In genomic region chr4:100478592-100479321, GRCm38 (mm10) we compare ENCODE assay signal across 8 mouse cellular contexts. TPM values are rescaled to one million over a fixed set of nuclear protein-coding genes. Genes with fewer than 3 reads are reported as not detected.
DNase-seq lines count a peak whose midpoint lies in the region; ATAC-seq and TF ChIP-seq lines count a peak whose summit lies in the region.

Gene Ube2u (plus strand): TSS chr4:100478849.

- ATAC-seq in heart, embryonic 12.5 days (ENCODE audit: insufficient number of reproducible peaks, low FRiP score): peak; percentile 55; the same call in 1 of the 2 replicates
- peak; percentile 88 for ATAC-seq in kidney, embryonic 15.5 days (replicated peaks; ENCODE audit: low FRiP score)
- ATAC-seq in limb, embryonic 14.5 days (ENCODE audit: low FRiP score, low read depth): peak; percentile 68; the same call in 1 of the 2 replicates
- peak; percentile 98 for ATAC-seq in midbrain, embryonic 15.5 days (replicated peaks)
- no peak for ATAC-seq in granulocyte monocyte progenitor cell, adult 5-6 weeks (replicated peaks; ENCODE audit: poor library complexity, severe bottlenecking)

- H3K4me2 ChIP-seq in heart, embryonic 12.5 days: peak within 1 kb of the TSS; percentile 39; the same call in 1 of the 2 replicates
- H3K4me2 ChIP-seq in kidney, embryonic 15.5 days: peak within 1 kb of the TSS; percentile 57
- peak within 1 kb of the TSS; percentile 31 for H3K4me2 ChIP-seq in limb, embryonic 14.5 days (replicated peaks; ENCODE audit: low read depth, low read length, severe bottlenecking)
- peak within 1 kb of the TSS; percentile 47 for H3K4me2 ChIP-seq in midbrain, embryonic 15.5 days

- DNase-seq in adrenal gland, adult 2 months: peak; percentile 82
- peak; percentile 85 for DNase-seq in embryo, embryonic 11 days
- peak; percentile 80 for DNase-seq in limb, embryonic 14.5 days (ENCODE audit: low spot score)
- peak; percentile 87 for DNase-seq in yolk sac, embryonic 10.5 days (ENCODE audit: low spot score)

- H3K4me1 ChIP-seq in heart, embryonic 12.5 days (replicated peaks): no peaks in the 10 kb centered on the region
- H3K4me1 ChIP-seq in kidney, embryonic 15.5 days: peaks cover 10% of the 10 kb centered on the region
- H3K4me1 ChIP-seq in limb, embryonic 14.5 days (ENCODE audit: control insufficient read depth, insufficient read depth, low read length): 0 out of 2 replicates have a peak, but pooled peaks cover 3% of the 10 kb centered on the region
- peaks cover 12% of the 10 kb centered on the region for H3K4me1 ChIP-seq in midbrain, embryonic 15.5 days

- peak within 1 kb of the TSS; percentile 7; the same call in 1 of the 2 replicates for H3K4me3 ChIP-seq in heart, embryonic 12.5 days
- H3K4me3 ChIP-seq in kidney, embryonic 15.5 days (replicated peaks): peak within 1 kb of the TSS; percentile 39
- H3K4me3 ChIP-seq in limb, embryonic 14.5 days (replicated peaks; ENCODE audit: low read length): 0 out of 2 replicates have a peak within 1 kb of the TSS, but pooled peaks have one; percentile 13
- H3K4me3 ChIP-seq in midbrain, embryonic 15.5 days: peak within 1 kb of the TSS; percentile 26

- no peak for TF ChIP-seq POLR2A in limb, embryonic 14.5 days (IDR thresholded peaks at IDR 0.05; ENCODE audit: borderline replicate concordance, extremely low read depth, insufficient read depth, insufficient read length)

- no peaks in the 10 kb centered on the region for H3K27me3 ChIP-seq in heart, embryonic 12.5 days (replicated peaks)
- H3K27me3 ChIP-seq in kidney, embryonic 15.5 days: no peaks in the 10 kb centered on the region
- H3K27me3 ChIP-seq in limb, embryonic 14.5 days (ENCODE audit: control insufficient read depth, insufficient read depth, low read length): no peaks in the 10 kb centered on the region
- no peaks in the 10 kb centered on the region for H3K27me3 ChIP-seq in midbrain, embryonic 15.5 days (replicated peaks)

- WGBS in heart, embryonic 12.5 days: 34% methylated on average over 15 of the region's 15 CpGs
- 22% methylated on average over 15 of the region's 15 CpGs for WGBS in kidney, embryonic 15.5 days
- 34% methylated on average over 15 of the region's 15 CpGs for WGBS in limb, embryonic 14.5 days
- 19% methylated on average over 15 of the region's 15 CpGs for WGBS in midbrain, embryonic 15.5 days

- no peaks in the 10 kb centered on the region for H3K36me3 ChIP-seq in heart, embryonic 12.5 days
- no peaks in the 10 kb centered on the region for H3K36me3 ChIP-seq in kidney, embryonic 15.5 days
- H3K36me3 ChIP-seq in limb, embryonic 14.5 days (ENCODE audit: control insufficient read depth, insufficient read depth, low read length): no peaks in the 10 kb centered on the region
- no peaks in the 10 kb centered on the region for H3K36me3 ChIP-seq in midbrain, embryonic 15.5 days (replicated peaks)

- H3K9me3 ChIP-seq in heart, embryonic 12.5 days (replicated peaks): no peaks in the 10 kb centered on the region
- H3K9me3 ChIP-seq in kidney, embryonic 15.5 days (replicated peaks): no peaks in the 10 kb centered on the region
- no peaks in the 10 kb centered on the region for H3K9me3 ChIP-seq in limb, embryonic 14.5 days (ENCODE audit: control insufficient read depth, low read length)
- no peaks in the 10 kb centered on the region for H3K9me3 ChIP-seq in midbrain, embryonic 15.5 days

- no peak within 1 kb of the TSS for H3K9ac ChIP-seq in heart, embryonic 12.5 days
- no peak within 1 kb of the TSS for H3K9ac ChIP-seq in kidney, embryonic 15.5 days
- no peak within 1 kb of the TSS for H3K9ac ChIP-seq in limb, embryonic 14.5 days (ENCODE audit: low read depth, low read length, severe bottlenecking)
- no peak within 1 kb of the TSS for H3K9ac ChIP-seq in midbrain, embryonic 15.5 days

- H3K27ac ChIP-seq in heart, embryonic 12.5 days (ENCODE audit: poor library complexity, severe bottlenecking): no peak within 1 kb of the TSS
- no peak within 1 kb of the TSS for H3K27ac ChIP-seq in kidney, embryonic 15.5 days
- no peak within 1 kb of the TSS for H3K27ac ChIP-seq in limb, embryonic 14.5 days (replicated peaks; ENCODE audit: low read depth, low read length)
- H3K27ac ChIP-seq in midbrain, embryonic 15.5 days: no peak within 1 kb of the TSS

RNA-seq across cellular contexts. Expression of gene Ube2u, which starts in this region (rescaled TPM):
- under 1 TPM; 0.17 to 0.37 TPM for total RNA-seq in adrenal gland, adult 2 months (2021)
- not detected in 2 replicates for polyA plus RNA-seq in adrenal gland, adult 2 months (2012; rRNA removed)
- polyA plus RNA-seq in heart, embryonic 12.5 days (2016; fragmentation: Nextera tagmentation; extraction: Ambion mirVana): 0.10 and 0.21 TPM in 2 replicates
- 0.68 and 1.8 TPM in 2 replicates for polyA plus RNA-seq in kidney, embryonic 15.5 days (2015; fragmentation: Nextera tagmentation; extraction: Ambion mirVana)
- polyA plus RNA-seq in limb, embryonic 14.5 days (2012; rRNA removed): 0.04 and 0.10 TPM in 2 replicates
- polyA plus RNA-seq in limb, embryonic 14.5 days (2014; fragmentation: Nextera tagmentation; extraction: Ambion mirVana): not detected in 2 replicates
- polyA plus RNA-seq in midbrain, embryonic 15.5 days (2015; fragmentation: Nextera tagmentation; extraction: Ambion mirVana): 0.29 and 0.63 TPM in 2 replicates
- not detected in 2 replicates for total RNA-seq in granulocyte monocyte progenitor cell, adult 5-6 weeks (2014; fragmentation: Nextera tagmentation)
- not detected in 2 replicates for total RNA-seq in granulocyte monocyte progenitor cell, adult 5-6 weeks (2017)

Comparison
In these comparisons a context has a peak if more than half of its experiments do, and no peak if none do; other contexts are left out.
1. Peak in DNase-seq in adrenal gland, adult 2 months; RNA of the gene not detected or under 1 TPM.
2. Peak in ATAC-seq, H3K4me3 ChIP-seq and H3K4me2 ChIP-seq in heart, embryonic 12.5 days; RNA of the gene not detected or under 1 TPM.
3. Peak in DNase-seq, ATAC-seq, H3K4me3 ChIP-seq and H3K4me2 ChIP-seq in limb, embryonic 14.5 days; RNA of the gene not detected or under 1 TPM.
4. Peak in ATAC-seq, H3K4me3 ChIP-seq and H3K4me2 ChIP-seq in midbrain, embryonic 15.5 days; RNA of the gene not detected or under 1 TPM.